Mouse (Mus musculus) thymus, postnatal 14 days (tissue): ENCODE measurements around the gene Ros1.

ENCODE experiments used
- DNase-seq: peaks from one replicate; pipeline ENCODE4 v3.0.0; 2021

The Ros1 gene

DNA sequence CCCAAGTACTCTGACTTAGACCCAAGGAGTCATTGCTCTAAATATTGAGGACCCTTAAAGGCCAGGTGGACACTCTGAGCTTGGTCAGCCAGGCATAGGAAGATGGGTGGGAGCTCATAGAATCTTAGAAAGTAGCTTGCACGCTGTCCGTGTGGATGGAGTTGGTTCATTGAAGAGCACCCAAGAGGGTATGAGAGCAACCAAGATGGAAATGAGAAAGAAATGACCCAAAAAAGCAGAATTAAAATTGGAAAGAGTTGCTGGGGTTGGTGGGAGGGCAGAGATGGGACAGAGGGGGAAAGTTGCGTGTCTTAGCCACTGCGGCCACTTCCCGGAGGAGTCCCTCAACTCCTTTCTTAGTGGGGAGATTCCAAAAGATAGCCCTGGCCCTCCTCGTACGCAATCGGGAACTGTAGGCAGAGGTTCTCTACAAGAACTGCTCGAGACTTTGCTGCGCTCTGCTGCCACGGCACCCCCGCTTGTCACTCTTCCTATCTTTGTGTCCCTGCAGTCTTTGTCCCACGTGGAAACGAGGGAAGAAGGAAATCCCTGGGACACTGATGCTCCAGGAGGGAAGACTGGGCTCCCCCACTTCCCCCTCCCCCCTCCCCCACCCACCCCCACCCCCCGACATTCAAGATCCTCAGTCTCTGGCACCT is 173.2 kb downstream of the Ros1 start:
- DNase-seq: no peak

DNA sequence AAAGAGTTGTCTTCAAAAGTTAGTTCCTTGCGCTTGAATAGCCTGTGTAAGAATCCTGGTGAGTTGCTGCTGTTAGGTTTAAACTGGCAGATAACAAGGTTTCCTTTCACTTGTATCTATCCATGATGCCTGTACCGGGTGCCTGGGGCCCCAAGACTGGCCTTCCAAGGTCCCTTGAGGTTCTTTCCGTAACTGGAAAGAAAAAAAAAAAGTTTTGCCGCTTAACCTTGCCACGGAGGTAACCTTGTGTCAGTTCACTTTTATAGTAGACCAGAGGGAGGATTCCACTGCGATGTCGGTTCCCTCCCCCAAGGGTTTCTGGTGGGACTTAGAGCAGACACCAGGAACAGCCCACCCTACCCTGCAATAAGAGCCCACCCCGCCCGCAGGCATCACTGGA is 173.8 kb downstream of the Ros1 start:
- DNase-seq: no peak

DNA sequence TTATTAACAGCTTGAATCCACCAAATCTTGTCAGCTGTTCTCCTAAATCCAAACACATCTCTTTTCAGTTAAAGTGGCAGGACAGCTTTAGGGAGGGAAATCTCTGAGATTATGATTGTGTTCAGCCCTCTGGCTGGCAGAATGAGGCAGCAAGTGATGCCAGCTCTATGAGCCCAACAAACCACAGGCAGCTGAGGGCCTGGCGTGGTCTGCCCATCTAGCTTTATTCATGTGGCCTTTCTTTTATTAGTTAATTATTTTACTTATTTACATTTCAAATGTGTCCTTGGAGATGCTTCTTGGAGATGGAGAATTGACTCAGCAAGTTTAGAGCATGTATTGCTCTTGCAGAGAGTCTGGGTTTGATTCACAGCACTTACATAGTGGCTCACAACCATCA is 176.6 kb downstream of the Ros1 start:
- DNase-seq: no peak
